Mouse (Mus musculus) spleen, embryonic (tissue): ENCODE measurements at regions not wholly inside any gene's neighbourhood (a gene's known extent, or its start where the extent isn't known, plus 50 kb on each side); places are given as distances from the start of the nearest gene placed in this dataset.

Experiments
- CTCF ChIA-PET: fragments of 350-600 bp; sonication (Branson Sonifier 250); formaldehyde crosslinking; loops from one replicate; lab custom pipeline; 2022; lab: Charles Lee

GRCm38 (mm10) chr11:44330851-44331773 is 68.8 kb upstream of the Il12b start:
- CTCF ChIA-PET: interaction anchor here (0.6 to 0.7 kb wide), 4 partner anchors 28 to 651 kb away, joined by 3 to 17 read pairs (median 4); no protein-coding TSS in a partner anchor

DNA sequence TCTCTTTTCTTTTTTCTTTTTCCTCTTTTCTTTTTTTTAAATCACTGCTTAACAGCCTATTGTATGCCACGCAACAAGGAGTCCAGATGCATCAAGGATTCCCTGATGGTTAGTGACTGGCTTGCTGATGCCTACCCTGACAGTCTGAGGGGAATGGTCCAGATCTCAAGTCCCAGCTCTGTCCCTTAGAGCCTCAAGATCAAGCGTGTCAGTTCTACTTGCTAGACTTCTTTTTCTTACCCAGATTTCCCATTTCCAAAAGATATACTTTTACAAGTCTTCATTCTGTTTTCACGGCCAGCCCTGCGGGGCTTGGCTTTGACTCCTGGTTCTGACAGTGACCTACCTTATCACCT is 68.1 kb upstream of the Il12b start:
- CTCF ChIA-PET: interaction anchor here (0.6 to 0.7 kb wide), 5 partner anchors 118 to 650 kb away, joined by 3 to 17 read pairs (median 5); no protein-coding TSS in a partner anchor

DNA sequence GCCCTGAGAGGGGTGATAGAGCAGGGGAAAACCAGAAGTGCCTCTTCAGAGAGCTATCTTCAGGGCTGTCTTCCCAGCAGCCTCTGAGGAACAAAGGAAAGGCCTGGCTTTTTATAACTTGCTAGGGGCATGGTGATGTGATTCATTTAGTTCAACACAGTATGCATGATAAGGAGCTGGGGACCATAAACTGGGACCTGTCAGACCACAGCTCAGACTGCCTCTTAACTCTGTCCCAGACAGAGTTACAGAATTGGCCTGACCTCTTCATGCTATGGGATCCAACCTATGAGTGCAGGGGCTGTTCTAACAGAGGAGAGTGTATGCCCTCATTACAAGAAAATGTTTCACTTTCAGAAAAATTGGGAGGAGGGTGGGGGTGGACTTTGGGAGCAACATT is 59.3 kb upstream of the Il12b start:
- CTCF ChIA-PET: no interaction called here

- CTCF ChIA-PET: no interaction called here
These were observed 51.6 kb upstream of the Il12b start for GRCm38 (mm10) chr11:44348308-44348707.

DNA sequence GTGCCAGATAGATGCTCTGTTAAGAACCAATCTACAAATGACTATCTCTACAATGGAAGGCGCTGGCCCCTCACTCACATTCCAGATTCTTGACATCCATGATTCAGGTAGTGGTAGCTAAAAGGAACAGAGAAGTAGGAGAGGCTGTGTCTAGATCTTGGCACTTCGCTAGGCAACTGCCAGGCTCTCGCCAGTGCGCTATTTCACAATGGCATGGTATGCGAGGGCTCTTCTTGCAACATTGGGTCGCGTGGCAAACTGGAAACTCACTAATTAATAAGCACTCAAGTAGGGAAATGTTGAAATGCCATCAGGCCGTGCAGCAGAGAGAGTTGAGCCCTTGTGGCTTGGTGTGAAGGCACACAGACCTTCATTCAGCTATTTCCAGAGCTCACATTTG is 50.3 kb upstream of the Il12b start:
- CTCF ChIA-PET: no interaction called here
